Mouse (Mus musculus) forebrain, postnatal 0 days (tissue): ENCODE data around the gene Eif3g. TPM values are rescaled to one million over a fixed set of nuclear protein-coding genes. Genes with fewer than 3 reads are reported as not detected.
A peak's percentile ranks its signal among the peaks of the same experiment; 100 is the strongest.

Source experiments
- ATAC-seq: fragments of 200-750 bp; cut with Nextera tagmentation; 2 replicates; pipeline ENCODE4 v1.8.0; 2017; ENCODE audit warnings: mild to moderate bottlenecking, moderate library complexity
- DNase-seq: peaks from one replicate; pipeline ENCODE4 v3.0.0-alpha.2; 2015
- H3K27ac ChIP-seq: fragments of 300-500 bp; sonication (generic); 2 replicates; pipeline ENCODE4 v1.5.1; 2014; ENCODE audit warnings: low read depth, mild to moderate bottlenecking, antibody characterized with exemption, low read length, moderate library complexity, mixed read lengths
- H3K27me3 ChIP-seq: fragments of 300-500 bp; sonication (generic); 2 replicates; pipeline ENCODE4 v1.6.1; 2014; ENCODE audit warnings: mild to moderate bottlenecking, low read length, mixed read lengths; ENCODE audit not compliant: insufficient read depth
- H3K36me3 ChIP-seq: fragments of 300-500 bp; sonication (generic); 2 replicates; pipeline ENCODE4 v1.6.1; 2014; ENCODE audit warnings: mild to moderate bottlenecking, moderate library complexity; ENCODE audit not compliant: insufficient read depth
- H3K4me1 ChIP-seq: fragments of 300-500 bp; sonication (generic); 2 replicates; pipeline ENCODE4 v1.6.1; 2014; ENCODE audit warnings: antibody characterized with exemption; ENCODE audit not compliant: insufficient read depth
- H3K4me2 ChIP-seq: fragments of 300-500 bp; sonication (generic); 2 replicates; pipeline ENCODE4 v1.6.1; 2014; ENCODE audit warnings: low read depth, mild to moderate bottlenecking, moderate library complexity
- H3K4me3 ChIP-seq: fragments of 300-500 bp; sonication (generic); 2 replicates; pipeline ENCODE4 v1.5.1; 2014; ENCODE audit warnings: low read depth, low read length, mixed read lengths
- H3K9ac ChIP-seq: fragments of 300-500 bp; sonication (generic); 2 replicates; pipeline ENCODE4 v1.6.1; 2014; ENCODE audit warnings: mild to moderate bottlenecking
- H3K9me3 ChIP-seq: fragments of 300-500 bp; sonication (generic); 2 replicates; pipeline ENCODE4 v1.6.1; 2016; ENCODE audit warnings: low read length
- CTCF ChIP-seq: sonication (generic); IDR thresholded peaks from 2 replicates; pipeline ENCODE4 v1.5.1; 2016; ENCODE audit warnings: antibody characterized with exemption, control low read depth, low read depth
- WGBS: fragments of 180-500 bp; shearing (Covaris S2); extraction: QIAGEN DNeasy Blood & Tissue Kit; methylation state at CpG from one replicate; pipeline ENCODE4 v1.1.7; 2014; 5-methylcytosine and 5-hydroxymethylcytosine counted together
- polyA plus RNA-seq: library from polyadenylated mRNA; unstranded; fragments of >200 nt; fragmentation: Nextera tagmentation; extraction: Ambion mirVana; gene quantifications from 2 replicates; pipeline ENCODE4 v1.2.1, GENCODE M21; 2015
- total RNA-seq: library from RNA; depleted of rRNA; stranded (reverse); fragments of >200 nt; gene quantifications from 2 replicates; pipeline ENCODE4 v1.2.3, GENCODE M21; 2014

The Eif3g gene
- total and polyA plus RNA-seq, 2 experiments from 2014 or later = 129 to 242 TPM

GRCm38 (mm10) chr9:20888386-20888765, 10.0 kb downstream of the Eif3g start:
- H3K36me3 ChIP-seq = peaks cover 42% of the 10 kb centered on the region
- DNase-seq = no peak
- no peaks in the 10 kb centered on the region for H3K27me3 ChIP-seq
- peak overlapping the region; percentile 91 for H3K4me3 ChIP-seq
- TF ChIP-seq CTCF = no peak
- under 1% methylated on average over 30 of the region's 30 CpGs for WGBS
- 0 out of 2 replicates have a peak, but pooled peaks cover 8% of the 10 kb centered on the region for H3K4me1 ChIP-seq
- H3K4me2 ChIP-seq = peak overlapping the region; percentile 88
- peak overlapping the region; percentile 97 for H3K27ac ChIP-seq
- peak; percentile 42 for ATAC-seq
- no peaks in the 10 kb centered on the region for H3K9me3 ChIP-seq
- peak overlapping the region; percentile 81 for H3K9ac ChIP-seq

GRCm38 (mm10) chr9:20887704-20888385, 10.6 kb downstream of the Eif3g start, which contains the start of gene Ppan:
TSS of gene Ppan (plus strand) at chr9:20888175.
- Histone ChIP-seq H3K9me3 (no peaks in the 10 kb centered on the region), H3K9ac (peak within 1 kb of the TSS; percentile 81)

GRCm38 (mm10) chr9:20887191-20887590, 11.2 kb downstream of the Eif3g start:
- Histone ChIP-seq H3K4me3 (no peak overlapping the region), H3K27me3 (no peaks in the 10 kb centered on the region), H3K36me3 (peaks cover 30% of the 10 kb centered on the region), H3K4me2 (peak overlapping the region; percentile 88), H3K27ac (peak overlapping the region; percentile 97), H3K9me3 (no peaks in the 10 kb centered on the region), H3K4me1 (0 out of 2 replicates have a peak, but pooled peaks cover 8% of the 10 kb centered on the region), H3K9ac (no peak overlapping the region)
- DNase-seq (peak; percentile 9), ATAC-seq (no peak)
- 88% methylated on average over 6 of the region's 6 CpGs for whole genome bisulfite sequencing
- TF ChIP-seq CTCF = no peak

More at GRCm38 (mm10) chr9:20887704-20888385, 10.6 kb downstream of the Eif3g start, which contains the start of gene Ppan:
- H3K27me3 ChIP-seq = no peaks in the 10 kb centered on the region
- ATAC-seq = peak; percentile 98
- WGBS = under 1% methylated on average over 35 of the region's 43 CpGs
- H3K4me2 ChIP-seq = peak within 1 kb of the TSS; percentile 88
- peaks cover 37% of the 10 kb centered on the region for H3K36me3 ChIP-seq
- H3K4me3 ChIP-seq = peak within 1 kb of the TSS; percentile 91
- DNase-seq = peak; percentile 98
- peak; percentile 5; the same call in 1 of the 2 replicates for TF ChIP-seq CTCF
- H3K27ac ChIP-seq = peak within 1 kb of the TSS; percentile 97
- 0 out of 2 replicates have a peak, but pooled peaks cover 8% of the 10 kb centered on the region for H3K4me1 ChIP-seq

- Histone ChIP-seq H3K9ac (no peak overlapping the region), H3K4me3 (no peak overlapping the region), H3K4me1 (0 out of 2 replicates have a peak, but pooled peaks cover 8% of the 10 kb centered on the region), H3K4me2 (no peak overlapping the region), H3K36me3 (peaks cover 24% of the 10 kb centered on the region), H3K9me3 (no peaks in the 10 kb centered on the region), H3K27ac (no peak overlapping the region), H3K27me3 (no peaks in the 10 kb centered on the region)
- WGBS = 91% methylated on average over 2 of the region's 2 CpGs
- ATAC-seq (no peak), DNase-seq (no peak)
- no peak for TF ChIP-seq CTCF
Measured at GRCm38 (mm10) chr9:20886563-20886962, 11.9 kb downstream of the Eif3g start.

GRCm38 (mm10) chr9:20879097-20879792, 19.2 kb downstream of the Eif3g start, which contains the start of gene Angptl6:
TSS of gene Angptl6 (minus strand) at chr9:20879727.
- H3K4me3 ChIP-seq = peak within 1 kb of the TSS; percentile 45
- H3K27me3 ChIP-seq = no peaks in the 10 kb centered on the region
- ATAC-seq (no peak), DNase-seq (no peak)
- H3K27ac ChIP-seq = peak within 1 kb of the TSS; percentile 92
- WGBS = 94% methylated on average over 13 of the region's 13 CpGs
- H3K9me3 ChIP-seq = no peaks in the 10 kb centered on the region
- peaks cover 6% of the 10 kb centered on the region; the same call in 1 of the 2 replicates for H3K4me1 ChIP-seq
- H3K36me3 ChIP-seq = no peaks in the 10 kb centered on the region
- peak within 1 kb of the TSS; percentile 62 for H3K4me2 ChIP-seq
- no peak for TF ChIP-seq CTCF
- H3K9ac ChIP-seq = peak within 1 kb of the TSS; percentile 64

GRCm38 (mm10) chr9:20878710-20879065, 19.7 kb downstream of the Eif3g start:
- DNase-seq = no peak
- peak overlapping the region; percentile 92 for H3K27ac ChIP-seq

More at GRCm38 (mm10) chr9:20878710-20879065, 19.7 kb downstream of the Eif3g start:
- no peaks in the 10 kb centered on the region for H3K27me3 ChIP-seq
- H3K9me3 ChIP-seq = no peaks in the 10 kb centered on the region
- no peak for TF ChIP-seq CTCF
- peak overlapping the region; percentile 45 for H3K4me3 ChIP-seq
- H3K9ac ChIP-seq = peak overlapping the region; percentile 64
- no peaks in the 10 kb centered on the region for H3K36me3 ChIP-seq
- WGBS = 21% methylated on average over 10 of the region's 10 CpGs
- ATAC-seq = no peak
- H3K4me2 ChIP-seq = peak overlapping the region; percentile 62
- H3K4me1 ChIP-seq = peaks cover 6% of the 10 kb centered on the region; the same call in 1 of the 2 replicates
